Comparison of ENCODE assay signal across 25 mouse cellular contexts in the genomic region with DNA sequence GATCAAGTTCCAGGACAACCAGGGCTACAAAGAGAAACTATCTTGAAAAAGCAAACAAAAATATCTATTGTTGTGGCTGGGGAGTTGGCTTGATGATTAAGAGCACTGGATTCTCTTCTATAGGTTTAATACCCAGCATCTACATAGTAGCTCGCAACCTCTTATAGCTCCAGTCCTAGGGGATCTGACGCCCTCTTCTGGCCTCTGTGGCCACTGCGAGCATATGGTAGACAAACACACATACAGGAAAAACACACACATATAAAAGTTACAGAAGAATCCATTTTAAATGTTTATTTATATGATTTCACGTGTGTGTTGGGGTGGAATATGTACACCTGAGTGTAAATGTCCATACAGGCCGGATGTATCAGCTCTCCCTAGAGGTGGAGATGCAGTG. TPM values are rescaled to one million over a fixed set of nuclear protein-coding genes. Genes with fewer than 3 reads are reported as not detected.
DNase-seq lines count a peak whose midpoint lies in the region; ATAC-seq and TF ChIP-seq lines count a peak whose summit lies in the region.
"Had no signal": no experiment of that assay in that cellular context is flagged by ENCODE, and none has a peak within 500 bp of the region (broad histone marks: within the 10 kb centered on the region; RNA-seq: fewer than 3 reads in every experiment).

No protein-coding gene starts in this region.

- TF ChIP-seq CTCF in layer of hippocampus, adult 2 months (conservative IDR thresholded peaks at IDR 0.05), result peak; percentile 22; the same call in 1 of the 2 replicates

- no peak overlapping the region for H3K27ac ChIP-seq in layer of hippocampus, adult 2 months
- H3K27ac ChIP-seq in liver, embryonic 12.5 days, result no peak overlapping the region
- H3K27ac ChIP-seq: forebrain, embryonic 13.5 days; hindbrain, embryonic 15.5 days; limb, embryonic 12.5 days had no signal

- H3K4me3 ChIP-seq in layer of hippocampus, adult 2 months, result no peak overlapping the region
- H3K4me3 ChIP-seq in liver, embryonic 12.5 days, result no peak overlapping the region
- H3K4me3 ChIP-seq: forebrain, embryonic 13.5 days; hindbrain, embryonic 15.5 days; limb, embryonic 12.5 days had no signal

- H3K36me3 ChIP-seq in liver, embryonic 12.5 days, result no peaks in the 10 kb centered on the region
- H3K36me3 ChIP-seq: hindbrain, embryonic 15.5 days; limb, embryonic 12.5 days had no signal

- H3K4me2 ChIP-seq in liver, embryonic 12.5 days, result 0 out of 2 replicates have a peak overlapping the region, but pooled peaks have one; percentile 62
- H3K4me2 ChIP-seq: forebrain, embryonic 13.5 days; heart, embryonic 11.5 days; hindbrain, embryonic 15.5 days; limb, embryonic 12.5 days; lung, embryonic 14.5 days had no signal

- H3K27me3 ChIP-seq in liver, embryonic 12.5 days (replicated peaks), result peaks cover 34% of the 10 kb centered on the region
- H3K27me3 ChIP-seq: forebrain, embryonic 13.5 days; hindbrain, embryonic 15.5 days had no signal

- no peaks in the 10 kb centered on the region for H3K9me3 ChIP-seq in liver, embryonic 12.5 days (replicated peaks)
- H3K9me3 ChIP-seq: forebrain, embryonic 13.5 days; hindbrain, embryonic 15.5 days; limb, embryonic 12.5 days had no signal

- ATAC-seq in liver, embryonic 12.5 days, result no peak
- ATAC-seq in megakaryocyte progenitor cell, adult 5-6 weeks (replicated peaks; ENCODE audit: poor library complexity), result 0 out of 2 replicates have a peak, but pooled peaks have one; percentile 34
- ATAC-seq: forebrain, embryonic 13.5 days; intestine, embryonic 16.5 days had no signal

- 45% methylated on average over 5 of the region's 5 CpGs for WGBS in liver, embryonic 12.5 days (ENCODE audit: insufficient replicate concordance)

- DNase-seq in layer of hippocampus, adult 2 months (ENCODE audit: low spot score in 2 of 2), result no peak
- DNase-seq in layer of hippocampus, adult 18-20 months (ENCODE audit: low spot score in 2 of 2), result no peak
- peak; percentile 35 for DNase-seq in ES-CJ7 (ENCODE audit: low read depth, low spot score)
- no peak for DNase-seq in frontal cortex, postnatal 36 days (ENCODE audit: low spot score in 2 of 2)
- DNase-seq in left cerebral cortex, adult 18-20 months (ENCODE audit: low spot score in 2 of 2), result no peak
- DNase-seq: adrenal gland, adult 2 months; cerebellum, adult 11-12 months; cerebellum, postnatal 10 days; kidney, postnatal 4 days; lung, embryonic 14.5 days; lung, postnatal 36 days; midbrain, embryonic 14.5 days; right cerebral cortex, postnatal 25 days; spleen, adult 18-20 months; thymus, postnatal 25 days had no signal

- no peak overlapping the region for H3K9ac ChIP-seq in liver, embryonic 12.5 days
- H3K9ac ChIP-seq: forebrain, embryonic 13.5 days; hindbrain, embryonic 15.5 days; limb, embryonic 12.5 days; lung, embryonic 14.5 days had no signal

- H3K4me1 ChIP-seq in liver, embryonic 12.5 days, result peaks cover 26% of the 10 kb centered on the region
- H3K4me1 ChIP-seq: limb, embryonic 12.5 days had no signal

RNA-seq across cellular contexts. Expression of gene Gm266, which starts 21.4 kb away (rescaled TPM):
- 1 to 10 TPM; 5.2 to 6.1 TPM for total RNA-seq in layer of hippocampus, adult 2 months (2021)
- total RNA-seq in layer of hippocampus, adult 18-20 months (2021), result 1 to 10 TPM; 3.7 to 3.9 TPM
- polyA plus RNA-seq in liver, embryonic 12.5 days (2016; fragmentation: Nextera tagmentation; extraction: Ambion mirVana), result 1.8 and 2.4 TPM in 2 replicates
- total RNA-seq in megakaryocyte progenitor cell, adult 5-6 weeks (2015), result not detected in 2 replicates
- not detected in 2 replicates for total RNA-seq in megakaryocyte progenitor cell, adult 5-6 weeks (2017)
- total RNA-seq in left cerebral cortex, adult 18-20 months (2021), result 1 to 10 TPM; 3.4 to 5.0 TPM
- total RNA-seq: granulocyte monocyte progenitor cell, adult 5-6 weeks; hematopoietic stem cell, adult 5-6 weeks; megakaryocyte-erythroid progenitor cell, adult 5-6 weeks had no signal

RNA-seq across cellular contexts. Expression of gene Eif5, which starts 30.8 kb away (rescaled TPM):
- 100 to 1,000 TPM; 253 to 260 TPM for total RNA-seq in layer of hippocampus, adult 2 months (2021)
- total RNA-seq in layer of hippocampus, adult 18-20 months (2021), result 100 to 1,000 TPM; 254 to 262 TPM
- 664 and 670 TPM in 2 replicates for polyA plus RNA-seq in liver, embryonic 12.5 days (2016; fragmentation: Nextera tagmentation; extraction: Ambion mirVana)
- 349 and 403 TPM in 2 replicates for total RNA-seq in megakaryocyte progenitor cell, adult 5-6 weeks (2015)
- total RNA-seq in megakaryocyte progenitor cell, adult 5-6 weeks (2017), result 221 and 322 TPM in 2 replicates
- 100 to 1,000 TPM; 247 to 250 TPM for total RNA-seq in left cerebral cortex, adult 18-20 months (2021)

Comparison
In these comparisons a context has a peak if more than half of its experiments do, and no peak if none do; other contexts are left out.
1. RNA of gene Gm266, which starts 21.4 kb away (total RNA-seq): 5.2 to 6.1 TPM in layer of hippocampus, adult 2 months, 3.4 to 5.0 TPM in left cerebral cortex, adult 18-20 months and 3.7 to 3.9 TPM in layer of hippocampus, adult 18-20 months; not detected in megakaryocyte progenitor cell, adult 5-6 weeks; every median in the first group is over 4 times any median in the second.